Mouse (Mus musculus) layer of hippocampus, adult 9-11 months (tissue): ENCODE results near the gene Rabl2.

Experiments used
- DNase-seq: peaks from one replicate; pipeline ENCODE4 v3.0.0; 2022

The Rabl2 gene

GRCm38 (mm10) chr15:89591723-89592455 lies at the start of gene Rabl2:
Rabl2 (minus strand) TSS chr15:89591923.
- DNase-seq, result peak; percentile 80

GRCm38 (mm10) chr15:89623626-89623959 lies 31.9 kb upstream of the Rabl2 start:
- DNase-seq, result peak; percentile 53

- DNase-seq, result no peak
Observed at GRCm38 (mm10) chr15:89622959-89623625, 31.4 kb upstream of the Rabl2 start.

- DNase-seq, result no peak
Observed at GRCm38 (mm10) chr15:89622312-89622958, 30.7 kb upstream of the Rabl2 start.

- no peak for DNase-seq
Observed at GRCm38 (mm10) chr15:89607888-89608287, 16.2 kb upstream of the Rabl2 start.

GRCm38 (mm10) chr15:89607480-89607879 lies 15.8 kb upstream of the Rabl2 start:
- DNase-seq, result no peak

- no peak for DNase-seq
Observed at GRCm38 (mm10) chr15:89605822-89606570, 14.3 kb upstream of the Rabl2 start.

- no peak for DNase-seq
Observed at GRCm38 (mm10) chr15:89592548-89592947, 825 bp upstream of the Rabl2 start.

GRCm38 (mm10) chr15:89591317-89591716 lies 406 bp downstream of the Rabl2 start:
- no peak for DNase-seq

- DNase-seq, result no peak
Observed at GRCm38 (mm10) chr15:89589146-89589545, 2.6 kb downstream of the Rabl2 start.

GRCm38 (mm10) chr15:89585631-89586030 lies 6.1 kb downstream of the Rabl2 start:
- DNase-seq, result no peak

- no peak for DNase-seq
Observed at GRCm38 (mm10) chr15:89585101-89585500, 6.6 kb downstream of the Rabl2 start.

- no peak for DNase-seq
Observed at GRCm38 (mm10) chr15:89582494-89582893, 9.2 kb downstream of the Rabl2 start.

- no peak for DNase-seq
Observed at GRCm38 (mm10) chr15:89572147-89572546, 19.6 kb downstream of the Rabl2 start.

- no peak for DNase-seq
Observed at GRCm38 (mm10) chr15:89568114-89568513, 23.6 kb downstream of the Rabl2 start, which contains the start of gene Acr. Acr (plus strand) TSS chr15:89568326.

GRCm38 (mm10) chr15:89559202-89559731 lies 32.5 kb downstream of the Rabl2 start:
- DNase-seq, result no peak

GRCm38 (mm10) chr15:89557996-89558390 lies 33.7 kb downstream of the Rabl2 start:
- DNase-seq, result no peak

GRCm38 (mm10) chr15:89557179-89557995 lies 34.3 kb downstream of the Rabl2 start:
- DNase-seq, result no peak

- DNase-seq, result no peak
Observed at GRCm38 (mm10) chr15:89556401-89557178, 35.1 kb downstream of the Rabl2 start.

GRCm38 (mm10) chr15:89555591-89555990 lies 36.1 kb downstream of the Rabl2 start:
- DNase-seq, result no peak

- no peak for DNase-seq
Observed at GRCm38 (mm10) chr15:89551733-89552132, 40.0 kb downstream of the Rabl2 start.
